ENCODE assay signal across 7 mouse cellular contexts in the genomic region with DNA sequence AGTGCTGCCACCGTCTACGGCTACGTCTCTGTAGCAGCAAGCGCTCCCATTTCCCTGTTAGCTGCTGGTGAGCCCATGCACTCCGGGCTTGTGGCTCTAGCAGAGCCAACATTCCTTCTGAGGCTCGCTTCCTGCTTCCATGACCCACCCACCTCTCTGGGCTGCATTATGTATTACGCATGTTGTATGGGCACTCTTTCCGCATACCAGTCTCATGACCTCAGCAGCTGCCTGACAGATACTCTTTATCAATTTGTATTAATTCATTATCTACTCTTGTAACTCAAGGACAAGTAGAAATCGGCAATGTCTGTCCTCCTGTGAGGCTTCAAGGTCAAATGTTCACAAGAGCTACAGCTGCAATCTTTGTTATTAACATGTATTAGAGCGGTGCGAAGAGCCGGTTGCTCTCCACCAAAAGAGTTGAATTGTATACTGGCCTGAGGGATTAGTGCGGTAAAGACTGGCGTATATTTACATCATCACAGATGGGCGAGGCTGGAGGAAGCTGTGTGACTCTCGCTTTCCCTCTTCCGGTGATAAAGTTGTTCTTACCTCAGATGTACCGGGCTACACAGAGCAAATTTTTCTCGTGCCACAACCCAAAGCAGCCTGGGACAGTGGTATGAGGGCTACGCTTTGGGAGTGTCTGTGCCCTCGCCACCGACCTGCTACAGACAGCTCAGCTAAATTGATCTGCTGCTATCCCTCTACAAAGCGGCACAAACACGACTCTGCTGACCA.
DNase-seq lines count a peak whose midpoint lies in the region; ATAC-seq and TF ChIP-seq lines count a peak whose summit lies in the region.

No protein-coding gene starts in this region.

- H3K9me3 ChIP-seq in lung, embryonic 15.5 days = no peaks in the 10 kb centered on the region

- peak; percentile 88 for ATAC-seq in Patski
- ATAC-seq in lung, embryonic 15.5 days (ENCODE audit: borderline replicate concordance, extremely low read depth, low FRiP score, low TSS enrichment) = peak; percentile 91

- H3K4me1 ChIP-seq in lung, embryonic 15.5 days = peaks cover 56% of the 10 kb centered on the region

- peak overlapping the region; percentile 26 for H3K4me3 ChIP-seq in lung, embryonic 15.5 days

- TF ChIP-seq POLR2A in brain, embryonic 14.5 days (IDR thresholded peaks at IDR 0.05; ENCODE audit: borderline replicate concordance, extremely low read depth, insufficient read depth, insufficient read length, poor library complexity, severe bottlenecking) = no peak

- no peak overlapping the region for H3K9ac ChIP-seq in lung, embryonic 15.5 days

- no peaks in the 10 kb centered on the region for H3K36me3 ChIP-seq in lung, embryonic 15.5 days

- peak overlapping the region; percentile 76 for H3K27ac ChIP-seq in lung, embryonic 15.5 days

- in situ Hi-C loops in Patski (cut with MboI; ENCODE audit: low pct_unique_long_range_greater_than_20kb) = loop anchor here (5.0 kb wide), 1 partner anchor 64 kb away; no protein-coding TSS in a partner anchor

- peak; percentile 27 for TF ChIP-seq CTCF in Patski (IDR thresholded peaks at IDR 0.05)
- TF ChIP-seq CTCF in brain, embryonic 14.5 days (IDR thresholded peaks at IDR 0.05; ENCODE audit: borderline replicate concordance, extremely low read depth, insufficient read depth, insufficient read length) = no peak

- H3K4me2 ChIP-seq in lung, embryonic 15.5 days = peak overlapping the region; percentile 49

- 14% methylated on average over 24 of the region's 24 CpGs for WGBS in lung, embryonic 15.5 days

- CTCF ChIA-PET in Patski (lab: Charles Lee) = interaction anchor here (1.0 to 3.3 kb wide), 10 partner anchors 15 to 232 kb away, joined by 3 to 14 read pairs (median 4); no protein-coding TSS in a partner anchor

- peak; percentile 61 for DNase-seq in Patski (ENCODE audit: low read depth, low spot score)
- peak; percentile 47 for DNase-seq in brain, embryonic 14.5 days (ENCODE audit: low read depth)
- peak; percentile 81 to 89 for DNase-seq in heart, adult 18-20 months
- DNase-seq in kidney, adult 11 months = peak; percentile 75
- peak; percentile 25 for DNase-seq in ovary, postnatal 14 days (ENCODE audit: low spot score)
- no peak for DNase-seq in layer of hippocampus, adult 9-10 months (ENCODE audit: low spot score)

- POLR2A ChIA-PET in Patski (lab: Charles Lee) = interaction anchor here (1.0 to 1.7 kb wide), 3 partner anchors 19 to 69 kb away, joined by 3 to 4 read pairs (median 3); no protein-coding TSS in a partner anchor

- no peaks in the 10 kb centered on the region for H3K27me3 ChIP-seq in Patski
- no peaks in the 10 kb centered on the region for H3K27me3 ChIP-seq in lung, embryonic 15.5 days
